Mouse (Mus musculus) G1E (cell line): ENCODE results near the gene Gnao1.

Source experiments
- CTCF ChIP-seq: IDR thresholded peaks from 2 replicates; pipeline ENCODE4 v1.5.1; 2012; ENCODE audit warnings: low read depth, low read length, inconsistent platforms, mixed read lengths
- GATA1 ChIP-seq: IDR thresholded peaks from 2 replicates; pipeline ENCODE4 v1.6.1; 2012; ENCODE audit warnings: borderline replicate concordance, low read length, inconsistent platforms, mixed read lengths
- TAL1 ChIP-seq: conservative IDR thresholded peaks from 2 replicates; pipeline ENCODE4 v1.6.1; 2012; ENCODE audit warnings: low read depth, low read length, inconsistent platforms, mixed read lengths

DNA sequence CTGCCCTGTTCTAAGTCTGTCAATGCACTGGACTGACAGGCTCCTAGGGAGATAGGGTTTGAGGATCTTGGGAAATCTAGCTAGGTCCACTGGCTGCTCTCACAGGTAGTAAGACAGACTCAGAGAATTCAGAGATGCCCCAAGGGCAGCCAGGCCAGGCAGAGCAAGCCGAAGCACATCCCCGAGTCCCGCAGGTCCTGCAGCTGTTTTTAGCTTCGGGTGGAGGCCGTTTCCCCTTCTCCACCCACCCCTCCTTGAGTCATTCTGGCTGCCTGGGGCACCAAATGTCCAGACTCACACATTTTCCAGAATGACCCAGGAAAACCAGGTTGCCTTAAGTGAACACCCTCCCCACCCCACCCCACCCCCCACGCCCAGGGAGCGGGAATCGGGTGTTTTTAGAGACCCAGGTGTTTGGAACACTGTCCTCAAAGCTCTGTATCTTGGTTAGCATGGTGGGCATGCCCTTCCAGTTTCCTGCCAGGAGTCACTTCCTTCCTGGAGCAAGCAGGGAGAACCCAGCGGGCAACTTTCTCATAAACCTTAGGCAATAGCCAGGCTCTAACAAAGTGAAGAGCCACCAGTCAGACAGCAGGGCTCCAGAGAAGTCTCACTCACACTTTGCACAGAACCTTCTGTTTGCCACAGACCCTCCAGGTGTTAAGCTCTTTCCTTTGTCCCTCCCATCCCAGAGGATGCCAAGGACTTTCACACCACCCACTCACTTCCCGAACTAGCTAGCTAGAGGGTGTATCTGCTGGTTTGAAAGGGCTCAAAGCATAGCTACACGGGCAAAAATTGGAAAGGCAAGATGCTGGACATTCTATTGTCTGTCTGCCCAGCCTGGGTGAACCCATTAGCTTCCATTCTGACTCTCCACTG, 131.0 kb downstream of the Gnao1 start:
- no peak for TF ChIP-seq CTCF
- TF ChIP-seq TAL1, result no peak
- no peak for TF ChIP-seq GATA1
